Mouse (Mus musculus): Measurements from ENCODE around the gene Rgs1.

DNA sequence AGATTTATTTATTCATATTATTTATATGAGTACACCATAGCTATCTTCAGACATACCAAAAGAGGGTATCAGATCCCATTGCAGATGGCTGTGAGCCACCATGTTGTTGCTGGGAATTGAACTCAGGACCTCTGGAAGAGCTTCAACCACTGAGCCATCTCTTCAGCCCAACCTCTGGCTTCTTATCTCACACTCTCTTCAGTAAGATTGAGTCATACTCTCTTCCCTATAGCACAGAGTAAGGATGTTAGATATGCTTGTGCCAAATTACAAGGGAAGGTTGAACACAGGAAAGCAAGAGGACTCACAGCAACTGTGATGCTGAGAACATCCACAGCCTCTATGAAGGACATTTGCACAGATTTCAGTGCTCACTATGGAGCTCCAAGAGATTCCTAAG is 13.0 kb upstream of the Rgs1 start:
- TF ChIP-seq CTCF (conservative IDR thresholded peaks at IDR 0.05; ENCODE audit: low read length) (no peak), NANOG (IDR thresholded peaks at IDR 0.05; ENCODE audit: borderline replicate concordance, low read length) (no peak), POU5F1 (IDR thresholded peaks at IDR 0.05; ENCODE audit: borderline replicate concordance, low read length) (no peak)
